Mouse (Mus musculus): ENCODE results near the gene Gpr180. TPM values are rescaled to one million over a fixed set of nuclear protein-coding genes. Genes with fewer than 3 reads are reported as not detected.

Gene Gpr180
- polyA plus RNA-seq, 1 experiment from 2014 or later: 48.7 TPM

Other genes with a start within 250 kb of the Gpr180 start
- gene Dct, start 84.9 kb upstream of the Gpr180 start, polyA plus RNA-seq (2015; fragmentation: Nextera tagmentation; extraction: Ambion mirVana): 0.84 and 0.86 TPM in 2 replicates
- 16.5 and 19.5 TPM in 2 replicates for gene Tgds, start 4.4 kb upstream of the Gpr180 start, polyA plus RNA-seq (2015; fragmentation: Nextera tagmentation; extraction: Ambion mirVana)
- 2.8 and 3.7 TPM in 2 replicates for gene Sox21, start 99.9 kb downstream of the Gpr180 start, polyA plus RNA-seq (2015; fragmentation: Nextera tagmentation; extraction: Ambion mirVana)
- not detected in 2 replicates for gene Gm9376, start 129.8 kb downstream of the Gpr180 start, polyA plus RNA-seq (2015; fragmentation: Nextera tagmentation; extraction: Ambion mirVana)

All from neural tube, embryonic 15.5 days (tissue).